Mouse (Mus musculus): ENCODE results near the gene Tnfaip8l3.

The Tnfaip8l3 gene

GRCm38 (mm10) chr9:53986972-53987371 lies 81.2 kb downstream of the Tnfaip8l3 start:
- peak; percentile 51 for DNase-seq

GRCm38 (mm10) chr9:53984868-53985267 lies 83.3 kb downstream of the Tnfaip8l3 start:
- no peak for DNase-seq

GRCm38 (mm10) chr9:53975122-53975518 lies 93.1 kb downstream of the Tnfaip8l3 start, which contains the start of gene Elmod1:
Gene Elmod1, minus strand, starts transcription at chr9:53975301.
- DNase-seq = peak; percentile 86

- DNase-seq = peak; percentile 34
These were observed 93.7 kb downstream of the Tnfaip8l3 start for GRCm38 (mm10) chr9:53974328-53975121.

DNA sequence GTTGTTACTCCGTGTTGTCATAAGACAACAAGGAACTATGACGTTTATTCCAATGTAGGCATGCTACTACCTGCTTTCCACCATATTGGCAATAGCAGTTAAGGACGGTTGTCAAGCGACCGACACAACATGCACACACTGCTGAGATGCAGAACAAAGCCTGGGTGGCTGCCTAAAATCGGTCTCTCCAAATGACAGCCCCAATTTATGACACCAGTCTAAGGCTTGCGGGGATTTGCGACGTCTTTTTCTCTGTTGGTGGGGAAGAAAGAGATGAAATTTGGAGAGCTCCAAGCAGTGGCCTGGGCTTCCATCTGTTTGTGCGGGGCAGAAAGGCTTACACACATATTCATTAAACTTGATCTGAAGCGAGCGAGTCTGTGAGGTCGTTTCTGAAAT lies 94.3 kb downstream of the Tnfaip8l3 start:
- no peak for DNase-seq

Data from right cerebral cortex, adult 18-20 months (tissue).